Mouse (Mus musculus): ENCODE data around the gene Crcp.

Crcp gene

DNA sequence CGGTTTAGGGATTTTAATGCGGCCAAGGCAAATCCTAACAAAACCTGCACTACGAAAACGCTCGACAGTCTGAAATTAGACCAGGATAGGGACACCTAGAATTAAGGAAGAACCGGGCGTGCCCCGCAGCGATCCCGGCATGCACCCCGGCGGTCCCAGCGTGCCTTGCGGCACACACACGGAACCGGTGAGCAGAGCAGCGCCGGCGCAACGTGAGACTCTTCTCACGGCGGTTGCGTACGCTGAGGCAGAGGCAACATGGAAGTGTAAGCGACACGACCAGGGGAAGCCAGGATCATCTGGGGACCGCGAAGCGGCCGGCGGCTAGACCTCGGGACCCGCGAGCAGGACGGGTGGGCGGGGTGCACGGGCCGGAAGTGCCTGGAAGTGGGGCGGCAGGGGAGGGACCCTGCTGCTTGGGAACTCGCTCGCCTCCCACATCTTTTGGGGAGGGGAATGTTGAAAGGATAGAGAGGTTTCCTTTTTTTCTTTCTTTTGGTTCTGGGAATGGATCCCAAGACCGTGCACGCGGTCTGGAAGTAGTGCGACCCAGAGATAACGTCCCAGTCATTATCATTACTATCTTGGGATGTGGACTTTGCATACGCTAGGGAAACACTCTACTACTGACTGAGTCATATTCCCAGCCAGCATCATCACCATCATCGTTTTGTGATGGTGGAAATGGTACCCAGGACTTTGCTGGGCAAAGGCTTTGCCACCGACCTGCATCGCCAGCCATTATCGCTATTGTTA is at the start of gene Crcp, which contains the start of gene Asl:
Crcp (plus strand) TSS at position 149 of the 756 bp plus-strand sequence.
Asl (minus strand) TSS at position 106 of the 756 bp plus-strand sequence.
- in situ Hi-C loops (cut with MboI, MseI) = no loop called here

DNA sequence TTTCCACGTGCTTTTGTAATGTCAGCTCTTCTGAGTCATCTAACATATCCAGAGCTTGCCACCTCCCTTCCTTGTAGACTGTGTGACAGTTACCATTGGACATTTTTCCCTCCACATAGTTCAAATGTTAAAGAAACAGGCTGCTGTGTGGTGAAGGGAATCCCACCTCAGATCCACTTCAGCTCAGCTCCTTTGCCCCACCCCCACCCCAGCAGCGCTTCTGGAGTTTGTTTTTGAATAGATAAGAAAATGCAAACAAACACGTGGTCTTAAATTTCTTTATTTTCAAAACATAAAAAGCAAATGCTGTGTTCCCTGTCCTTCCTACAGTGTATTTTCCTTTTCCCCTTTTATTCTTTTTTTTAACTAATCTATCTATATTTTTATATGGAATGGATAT is 48.9 kb upstream of the Crcp start:
- in situ Hi-C loops (cut with MboI, MseI) = loop anchor here in 1 of 2 experiments (25.0 kb wide), 1 partner anchor 882 kb away; no protein-coding TSS in a partner anchor

GRCm38 (mm10) chr5:129989376-129989775 is 39.7 kb upstream of the Crcp start:
- in situ Hi-C loops (cut with MboI, MseI) = loop anchor here in 1 of 2 experiments (25.0 kb wide), 1 partner anchor 873 kb away; no protein-coding TSS in a partner anchor

DNA sequence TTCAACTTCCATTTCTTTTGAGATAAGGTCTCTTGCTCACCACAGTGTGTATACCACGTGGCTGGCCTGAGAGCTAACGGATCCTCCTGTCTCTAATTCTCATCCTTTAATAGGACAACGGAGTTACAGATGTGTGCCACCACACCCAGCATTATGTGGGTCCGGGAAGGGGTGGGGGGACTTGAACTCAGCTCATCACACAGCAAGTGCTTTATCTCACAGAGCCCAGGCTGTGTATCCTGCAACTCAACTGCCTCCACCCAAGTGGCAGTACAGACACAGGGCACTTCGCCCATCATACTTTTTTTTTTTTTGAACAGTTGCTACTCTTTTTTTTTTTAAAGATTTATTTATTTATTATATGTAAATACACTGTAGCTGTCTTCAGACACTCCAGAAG is 37.2 kb upstream of the Crcp start:
- in situ Hi-C loops (cut with MboI, MseI) = loop anchor here in 1 of 2 experiments (25.0 kb wide), 1 partner anchor 870 kb away; no protein-coding TSS in a partner anchor

DNA sequence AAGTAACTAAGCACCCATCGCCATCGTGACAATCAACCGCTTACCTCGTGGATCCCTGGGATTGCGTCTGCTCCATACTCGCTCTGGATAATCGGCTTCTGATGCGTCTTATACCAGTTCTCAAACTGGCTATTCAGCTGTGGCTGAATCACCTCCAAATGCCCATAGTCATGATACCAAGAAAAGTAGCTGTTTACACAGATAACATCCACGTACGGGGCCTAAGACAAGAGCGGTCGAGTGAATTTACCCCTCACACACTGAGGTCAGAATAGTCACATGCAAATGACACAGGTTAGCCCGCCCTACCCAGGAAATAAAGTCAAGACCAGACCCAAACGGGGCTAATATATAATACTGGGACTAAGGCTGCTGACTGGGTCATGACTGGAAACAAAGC is 35.7 kb upstream of the Crcp start:
- in situ Hi-C loops (cut with MboI, MseI) = loop anchor here in 1 of 2 experiments (25.0 kb wide), 1 partner anchor 869 kb away; no protein-coding TSS in a partner anchor

DNA sequence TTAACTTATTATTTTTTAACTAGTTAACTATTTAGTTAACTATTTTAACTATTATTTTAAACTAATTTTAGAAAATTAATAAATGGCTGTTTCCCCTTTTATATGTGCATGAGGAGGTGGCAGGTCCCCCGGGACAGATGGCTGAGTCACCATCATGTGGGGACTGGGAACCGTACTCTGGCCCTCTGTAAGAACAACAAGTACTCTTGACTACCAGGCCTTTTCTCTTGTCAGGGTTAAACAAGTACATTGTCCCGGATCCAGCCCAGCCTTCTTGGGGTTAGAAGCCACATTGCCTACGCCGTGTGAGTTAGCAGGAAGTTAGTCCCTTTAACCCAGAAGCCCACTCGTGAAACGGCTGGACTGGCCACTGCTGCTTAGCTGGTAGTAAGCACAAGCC is 34.1 kb upstream of the Crcp start:
- in situ Hi-C loops (cut with MboI, MseI) = loop anchor here in 1 of 2 experiments (5.0 to 25.0 kb wide), 2 partner anchors 68 to 867 kb away; no protein-coding TSS in a partner anchor

- in situ Hi-C loops (cut with MboI, MseI) = loop anchor here in 1 of 2 experiments (5.0 to 25.0 kb wide), 2 partner anchors 70 to 865 kb away; no protein-coding TSS in a partner anchor
Measured at GRCm38 (mm10) chr5:129997700-129998099, 31.4 kb upstream of the Crcp start.

- in situ Hi-C loops (cut with MboI, MseI) = loop anchor here in 1 of 2 experiments (5.0 to 25.0 kb wide), 2 partner anchors 72 to 863 kb away; no protein-coding TSS in a partner anchor
Measured at GRCm38 (mm10) chr5:129999097-129999496, 30.0 kb upstream of the Crcp start.

DNA sequence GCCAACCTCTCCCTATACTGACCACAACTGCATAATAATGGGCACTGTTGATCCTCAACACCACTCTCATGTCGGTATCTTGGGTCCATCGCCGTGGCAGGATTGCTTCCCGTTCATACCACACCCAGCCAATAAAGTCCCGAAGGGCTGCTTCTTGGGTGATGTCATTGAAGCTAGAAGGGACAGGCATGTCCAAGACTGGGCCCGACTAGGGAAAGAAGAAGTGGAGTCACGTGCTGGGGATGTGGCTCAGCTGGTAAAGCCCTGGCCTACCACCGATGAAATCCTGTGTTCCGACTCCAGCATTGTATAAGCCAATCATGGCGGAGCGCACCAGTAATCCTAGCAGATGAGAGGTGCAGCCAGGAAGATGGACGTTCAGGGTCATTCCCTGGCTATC is 28.4 kb upstream of the Crcp start:
- in situ Hi-C loops (cut with MboI, MseI) = loop anchor here in 1 of 2 experiments (10.0 kb wide), 1 partner anchor 976 kb away; the partner anchor contains the start of gene Ran

- in situ Hi-C loops (cut with MboI, MseI) = loop anchor here in 1 of 2 experiments (10.0 kb wide), 1 partner anchor 977 kb away; the partner anchor contains the start of gene Ran
Measured at GRCm38 (mm10) chr5:130001356-130001987, 27.6 kb upstream of the Crcp start.

DNA sequence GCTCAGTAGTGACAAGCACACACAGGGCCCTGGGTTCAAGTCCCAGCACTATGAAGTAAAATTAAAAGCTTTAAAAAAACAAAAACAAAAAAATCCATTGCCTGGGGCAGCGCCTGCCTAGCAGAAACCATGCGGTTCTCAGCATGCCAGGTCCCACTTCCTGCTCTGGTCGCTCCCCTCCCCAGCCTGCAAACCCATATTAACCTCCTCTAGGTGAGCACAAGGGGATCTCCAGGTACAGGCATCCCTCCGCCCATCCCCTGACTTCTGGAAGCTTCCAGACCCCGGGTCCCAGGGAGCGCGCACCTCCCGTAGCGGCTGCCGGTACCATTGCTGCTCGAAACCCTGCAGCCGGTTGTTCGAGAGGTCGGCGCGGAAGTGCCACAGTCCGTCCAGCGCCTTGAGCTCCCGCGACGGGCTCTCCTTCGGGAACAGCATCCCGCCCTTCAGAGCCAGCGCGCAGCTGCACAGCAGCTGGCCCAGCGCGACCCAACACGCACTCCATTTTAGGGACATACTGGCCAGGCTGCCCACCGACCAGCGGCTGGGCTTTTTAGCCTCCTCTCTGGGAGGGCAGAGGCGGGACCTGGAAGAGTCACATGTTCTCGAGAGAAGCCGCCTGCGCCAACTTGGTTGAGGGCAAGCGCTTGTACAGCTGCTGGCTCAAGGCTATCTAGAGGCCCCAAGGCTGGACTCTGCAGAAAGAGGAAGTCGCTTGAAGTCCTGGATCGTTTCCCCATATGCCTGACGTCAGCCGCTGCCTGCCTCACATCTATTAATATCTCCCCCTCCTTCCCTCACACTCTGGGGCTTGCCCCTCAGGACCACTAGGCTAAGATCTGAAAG is 26.6 kb upstream of the Crcp start, which contains the start of gene Gusb:
Gusb (minus strand) TSS at position 749 of the 846 bp plus-strand sequence.
- in situ Hi-C loops (cut with MboI, MseI) = loop anchor here in 1 of 2 experiments (10.0 kb wide), 1 partner anchor 978 kb away; the partner anchor contains the start of gene Ran

- in situ Hi-C loops (cut with MboI, MseI) = loop anchor here in 1 of 2 experiments (10.0 kb wide), 1 partner anchor 978 kb away; the partner anchor contains the start of gene Ran
Measured at GRCm38 (mm10) chr5:130003229-130003628, 25.9 kb upstream of the Crcp start.

DNA sequence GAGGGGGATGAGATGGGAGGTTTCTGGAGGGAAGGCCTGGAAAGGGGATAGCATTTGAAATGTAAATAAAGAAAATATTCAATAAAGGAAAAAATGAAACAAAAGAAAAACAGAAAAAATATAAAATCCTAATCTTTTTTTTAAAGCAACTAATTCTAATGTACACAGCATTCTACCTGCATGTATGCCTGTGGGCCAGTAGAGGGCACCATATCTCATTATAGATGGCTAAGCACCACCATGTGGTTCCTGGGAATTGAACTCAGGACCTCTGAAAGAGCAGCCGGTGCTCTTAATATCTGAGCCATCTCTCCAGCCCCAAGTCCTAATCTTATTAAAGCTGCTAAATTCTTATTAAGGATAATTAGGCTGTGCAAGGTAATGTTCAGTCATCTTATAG is 21.7 kb upstream of the Crcp start:
- in situ Hi-C loops (cut with MboI, MseI) = loop anchor here in 1 of 2 experiments (10.0 kb wide), 1 partner anchor 983 kb away; the partner anchor contains the start of gene Ran

DNA sequence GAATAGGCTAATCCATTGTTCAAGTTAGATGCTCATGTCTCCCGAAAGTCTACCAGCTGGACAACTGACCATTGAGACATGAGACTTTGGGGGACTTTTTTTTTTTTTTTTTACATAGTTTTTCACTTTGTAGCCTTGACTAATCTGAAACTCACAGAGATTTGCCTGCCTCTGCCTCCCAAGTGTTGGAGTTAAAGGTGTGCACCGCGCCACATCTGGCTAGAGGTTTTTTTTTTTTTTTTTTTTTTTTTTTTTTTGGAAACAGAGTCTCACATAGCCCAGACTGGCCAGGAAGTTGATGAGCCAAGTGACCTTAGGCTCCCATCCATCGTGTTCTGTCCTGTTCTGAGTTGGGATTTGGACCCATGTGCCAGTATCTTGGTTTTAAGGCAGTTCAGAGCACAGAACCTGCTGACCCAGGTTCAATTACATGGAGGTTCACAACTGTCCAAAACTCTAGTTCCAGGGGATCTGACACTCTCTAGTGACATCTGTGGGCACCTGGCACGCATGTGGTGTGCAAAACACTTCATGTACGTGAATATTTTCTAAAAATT is 21.0 kb upstream of the Crcp start:
- in situ Hi-C loops (cut with MboI, MseI) = loop anchor here in 1 of 2 experiments (10.0 kb wide), 1 partner anchor 983 kb away; the partner anchor contains the start of gene Ran

GRCm38 (mm10) chr5:130009784-130010183 is 19.3 kb upstream of the Crcp start:
- in situ Hi-C loops (cut with MboI, MseI) = loop anchor here in 1 of 2 experiments (10.0 kb wide), 1 partner anchor 985 kb away; the partner anchor contains the start of gene Ran

- in situ Hi-C loops (cut with MboI, MseI) = no loop called here
Measured at GRCm38 (mm10) chr5:130010961-130011360, 18.1 kb upstream of the Crcp start.

DNA sequence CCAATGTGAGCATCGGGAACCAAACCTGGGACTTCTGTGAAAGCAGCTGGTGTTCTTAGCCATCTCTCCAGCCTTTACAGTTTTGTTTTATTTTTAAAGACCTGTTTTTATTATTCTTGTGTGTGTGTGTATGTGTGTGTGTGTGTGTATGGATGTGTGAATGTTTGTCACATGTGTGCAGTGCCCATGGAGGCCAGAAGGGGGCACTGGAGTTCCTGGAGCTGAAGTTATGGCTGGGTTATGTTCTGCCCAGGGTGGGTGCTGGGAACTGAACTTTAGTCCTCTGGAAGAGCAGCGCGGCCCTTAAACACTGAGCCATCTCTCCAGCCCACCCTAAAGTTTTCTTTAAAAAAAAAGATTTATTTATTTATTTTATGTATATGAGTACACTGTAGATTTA is 14.0 kb upstream of the Crcp start:
- in situ Hi-C loops (cut with MboI, MseI) = loop anchor here in 1 of 2 experiments (5.0 kb wide), 1 partner anchor 233 kb away; no protein-coding TSS in a partner anchor

- in situ Hi-C loops (cut with MboI, MseI) = loop anchor here in 1 of 2 experiments (5.0 kb wide), 1 partner anchor 237 kb away; no protein-coding TSS in a partner anchor
Measured at GRCm38 (mm10) chr5:130019461-130019860, 9.6 kb upstream of the Crcp start.

DNA sequence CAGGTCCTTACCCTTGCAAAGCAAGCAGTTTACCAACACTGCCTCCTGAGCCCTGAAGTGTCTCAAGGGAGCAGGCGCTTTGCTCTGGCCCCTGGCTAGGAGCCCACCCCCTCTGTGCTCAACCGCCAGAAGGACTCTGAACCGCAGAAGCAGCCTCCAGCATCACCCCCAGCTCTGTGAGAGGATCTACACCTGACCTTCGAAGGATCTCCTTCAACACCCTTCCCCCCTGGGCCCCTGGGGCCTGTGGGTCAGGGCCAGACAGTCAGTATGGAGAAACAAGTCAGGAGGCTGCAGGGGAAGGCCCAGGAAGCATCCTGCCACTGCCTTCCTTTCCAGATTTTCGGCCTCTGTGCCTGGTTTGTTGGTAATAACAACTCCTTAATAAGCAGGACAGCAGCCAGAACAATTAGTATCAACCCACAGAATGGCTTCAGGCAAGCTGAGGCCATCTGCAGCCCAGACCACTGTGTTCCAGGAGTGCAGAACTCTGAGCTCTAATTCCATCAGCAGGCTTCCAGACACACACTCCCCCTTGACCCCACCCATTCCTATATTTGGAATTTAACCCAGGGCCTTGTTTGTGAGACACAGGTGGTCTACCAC is 7.6 kb upstream of the Crcp start:
- in situ Hi-C loops (cut with MboI, MseI) = no loop called here

DNA sequence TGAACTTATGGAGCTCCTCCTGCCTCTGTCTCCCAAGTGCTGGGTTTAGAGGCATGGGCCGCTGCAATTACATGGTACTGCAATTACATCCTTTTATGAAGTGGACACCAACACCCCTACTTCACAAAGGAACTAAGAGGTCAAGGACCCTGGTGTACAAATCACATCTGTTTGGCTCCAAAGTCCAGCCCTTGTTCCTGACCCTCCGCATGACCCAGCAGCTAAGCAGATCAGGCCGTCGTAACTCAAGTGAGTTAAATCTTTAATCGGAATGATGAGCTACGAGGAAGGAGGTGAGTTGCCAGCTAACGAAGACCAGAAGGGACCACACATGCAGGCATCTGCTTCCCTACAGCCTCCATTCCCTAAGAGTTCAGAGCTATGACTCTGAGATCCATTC is 6.7 kb upstream of the Crcp start:
- in situ Hi-C loops (cut with MboI, MseI) = no loop called here
